Mouse (Mus musculus) small intestine, adult 2 months (tissue): Measurements from ENCODE around the gene C8a.

Experiments used
- CTCF ChIP-seq: fragments of 200-500 bp; IDR thresholded peaks from 2 replicates; pipeline ENCODE4 v1.5.1; 2012; ENCODE audit warnings: low read depth, mild to moderate bottlenecking, control low read depth, inconsistent platforms, low read length, moderate library complexity, mixed read lengths; ENCODE audit not compliant: insufficient replicate concordance, insufficient read length; ENCODE audit errors: extremely low read depth
- POLR2A ChIP-seq: fragments of 200-500 bp; IDR thresholded peaks from 2 replicates; pipeline ENCODE4 v1.6.1; 2012; ENCODE audit warnings: low read depth, mild to moderate bottlenecking, control low read depth, inconsistent platforms, low read length, moderate library complexity

GRCm38 (mm10) chr4:104766065-104766464, 110.1 kb downstream of the C8a start, which contains the start of gene C8b:
- no peak for TF ChIP-seq CTCF
- TF ChIP-seq POLR2A, result no peak
